Mouse (Mus musculus): ENCODE data around the gene Samd4b. TPM values are rescaled to one million over a fixed set of nuclear protein-coding genes. Genes with fewer than 3 reads are reported as not detected.

The Samd4b gene
- total and polyA plus RNA-seq, 2 experiments from 2014 or later, result 19.2 to 56.0 TPM

DNA sequence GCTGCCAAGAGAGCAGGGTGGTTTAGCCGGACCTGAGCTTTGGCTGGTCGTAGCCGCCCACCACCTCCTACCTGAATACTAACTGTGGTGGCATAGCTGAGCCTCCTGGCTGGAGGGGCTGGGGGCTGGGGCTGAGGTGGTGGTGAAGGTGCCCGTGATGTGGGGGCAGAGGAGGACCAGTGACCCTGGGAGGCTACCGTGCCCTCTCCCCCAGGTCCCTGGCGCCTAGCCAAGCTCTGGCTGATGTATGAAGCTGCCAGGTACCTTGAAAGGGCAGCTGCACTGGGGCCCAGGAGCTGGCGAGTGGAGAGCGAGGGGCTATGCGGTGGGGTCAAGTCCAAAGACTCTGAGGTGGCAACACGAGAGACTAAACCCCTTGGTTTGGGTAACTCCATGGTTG is 238.1 kb downstream of the Samd4b start:
- DNase-seq (ENCODE audit: low spot score), result no peak
- H3K36me3 ChIP-seq (ENCODE audit: insufficient read depth, low read length), result peaks cover 23% of the 10 kb centered on the region
- H3K4me3 ChIP-seq (ENCODE audit: low read depth, low read length), result no peak overlapping the region

DNA sequence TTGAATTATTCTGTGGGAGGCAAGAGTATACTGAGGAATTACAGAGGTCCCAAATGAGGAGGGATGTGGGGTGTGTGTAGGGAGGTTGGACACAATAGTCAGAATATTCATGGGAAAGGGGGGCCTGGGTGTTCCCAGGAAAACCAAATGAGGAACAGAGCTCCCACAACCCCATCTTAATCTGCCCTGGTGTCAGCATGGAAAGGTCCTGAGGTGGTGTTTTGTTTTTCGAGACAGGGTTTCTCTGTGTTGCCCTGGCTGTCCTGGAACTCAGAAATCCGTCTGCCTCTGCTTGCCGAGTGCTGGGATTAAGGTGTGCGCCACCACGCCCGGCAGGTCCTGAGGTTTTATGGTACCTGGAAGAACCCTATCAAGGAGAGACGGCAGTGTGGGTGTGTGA is 239.5 kb downstream of the Samd4b start:
- Histone ChIP-seq H3K9ac (replicated peaks; ENCODE audit: low read length, poor library complexity, severe bottlenecking) (no peak overlapping the region), H3K36me3 (ENCODE audit: insufficient read depth, low read length) (peaks cover 21% of the 10 kb centered on the region)
- WGBS, result 40% methylated on average over 7 of the region's 7 CpGs

More for the DNA sequence above, 238.1 kb downstream of the Samd4b start:
- TF ChIP-seq CTCF (IDR thresholded peaks at IDR 0.05), result no peak
- H3K27ac ChIP-seq (ENCODE audit: low read depth, low read length), result no peak overlapping the region
- H3K9me3 ChIP-seq (ENCODE audit: low read length), result no peaks in the 10 kb centered on the region
- no peak overlapping the region for H3K9ac ChIP-seq (replicated peaks; ENCODE audit: low read length, poor library complexity, severe bottlenecking)
- H3K4me1 ChIP-seq (ENCODE audit: insufficient read depth, low read length), result no peaks in the 10 kb centered on the region
- 91% methylated on average over 10 of the region's 10 CpGs for whole genome bisulfite sequencing
- no peak overlapping the region for H3K4me2 ChIP-seq (ENCODE audit: low read depth, low read length, poor library complexity, severe bottlenecking)
- no peaks in the 10 kb centered on the region for H3K27me3 ChIP-seq (ENCODE audit: insufficient read depth, low read length)
- no peak for ATAC-seq (ENCODE audit: low FRiP score)

DNA sequence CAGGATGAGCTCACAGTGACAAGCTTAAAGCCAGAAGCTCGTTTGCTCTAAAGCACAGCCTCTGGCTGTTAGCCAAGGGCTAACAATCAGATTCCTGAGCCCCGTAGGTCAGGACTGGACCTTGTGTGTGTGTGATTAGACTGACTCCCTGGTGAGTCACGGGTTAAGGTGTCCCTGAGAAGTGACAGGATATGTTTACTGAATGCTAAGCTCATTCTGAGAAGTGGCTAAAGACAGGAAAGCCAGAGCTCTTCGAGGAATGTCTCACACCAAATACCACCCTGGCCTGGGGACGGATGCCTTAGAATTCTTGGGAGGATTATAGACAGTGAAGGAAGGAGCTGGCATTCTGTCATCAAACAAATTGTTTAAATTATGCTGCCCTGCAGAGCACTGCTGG is 240.0 kb downstream of the Samd4b start:
- Histone ChIP-seq H3K4me2 (ENCODE audit: low read depth, low read length, poor library complexity, severe bottlenecking) (no peak overlapping the region), H3K9me3 (ENCODE audit: low read length) (no peaks in the 10 kb centered on the region), H3K4me3 (ENCODE audit: low read depth, low read length) (no peak overlapping the region), H3K27me3 (ENCODE audit: insufficient read depth, low read length) (no peaks in the 10 kb centered on the region), H3K27ac (ENCODE audit: low read depth, low read length) (peak overlapping the region; percentile 2), H3K4me1 (ENCODE audit: insufficient read depth, low read length) (no peaks in the 10 kb centered on the region), H3K9ac (replicated peaks; ENCODE audit: low read length, poor library complexity, severe bottlenecking) (peak overlapping the region; percentile 34; the same call in 1 of the 2 replicates), H3K36me3 (ENCODE audit: insufficient read depth, low read length) (peaks cover 26% of the 10 kb centered on the region)
- TF ChIP-seq CTCF (IDR thresholded peaks at IDR 0.05), result no peak
- DNase-seq (ENCODE audit: low spot score), result no peak
- no peak for ATAC-seq (ENCODE audit: low FRiP score)
- WGBS, result 2% methylated on average over 5 of the region's 5 CpGs

More for the DNA sequence above, 239.5 kb downstream of the Samd4b start:
- no peaks in the 10 kb centered on the region for H3K9me3 ChIP-seq (ENCODE audit: low read length)
- H3K27me3 ChIP-seq (ENCODE audit: insufficient read depth, low read length), result no peaks in the 10 kb centered on the region
- peak overlapping the region; percentile 2; the same call in 1 of the 2 replicates for H3K27ac ChIP-seq (ENCODE audit: low read depth, low read length)
- no peak overlapping the region for H3K4me3 ChIP-seq (ENCODE audit: low read depth, low read length)
- no peak overlapping the region for H3K4me2 ChIP-seq (ENCODE audit: low read depth, low read length, poor library complexity, severe bottlenecking)
- TF ChIP-seq CTCF (IDR thresholded peaks at IDR 0.05), result no peak
- H3K4me1 ChIP-seq (ENCODE audit: insufficient read depth, low read length), result no peaks in the 10 kb centered on the region
- no peak for ATAC-seq (ENCODE audit: low FRiP score)
- no peak for DNase-seq (ENCODE audit: low spot score)

DNA sequence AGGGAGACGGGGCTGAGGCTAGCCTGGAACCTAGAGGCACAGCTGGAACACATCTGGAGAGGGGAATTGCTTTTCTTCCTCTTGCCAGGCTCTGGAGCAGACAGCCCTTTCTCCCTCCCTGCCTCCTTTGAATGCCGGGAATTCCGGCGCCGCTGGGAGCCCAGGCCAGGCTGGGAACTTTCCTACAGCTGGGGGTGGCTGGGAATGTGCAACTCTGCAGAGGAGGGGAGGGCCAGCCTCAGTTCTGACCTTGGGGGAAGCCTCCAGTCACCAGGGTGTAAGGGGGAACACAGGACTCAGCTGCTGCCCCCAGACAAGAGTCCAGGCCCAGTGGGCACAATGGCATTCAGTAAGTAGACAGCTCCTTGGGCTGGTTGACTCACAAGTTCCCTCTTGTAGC is 241.0 kb downstream of the Samd4b start:
- peak overlapping the region; percentile 2; the same call in 1 of the 2 replicates for H3K27ac ChIP-seq (ENCODE audit: low read depth, low read length)
- DNase-seq (ENCODE audit: low spot score) (no peak), ATAC-seq (ENCODE audit: low FRiP score) (no peak)
- no peak overlapping the region for H3K4me3 ChIP-seq (ENCODE audit: low read depth, low read length)
- 8% methylated on average over 5 of the region's 5 CpGs for WGBS
- TF ChIP-seq CTCF (IDR thresholded peaks at IDR 0.05), result no peak
- H3K36me3 ChIP-seq (ENCODE audit: insufficient read depth, low read length), result peaks cover 22% of the 10 kb centered on the region
- no peaks in the 10 kb centered on the region; the same call in 1 of the 2 replicates for H3K4me1 ChIP-seq (ENCODE audit: insufficient read depth, low read length)
- no peaks in the 10 kb centered on the region for H3K27me3 ChIP-seq (ENCODE audit: insufficient read depth, low read length)
- H3K9me3 ChIP-seq (ENCODE audit: low read length), result no peaks in the 10 kb centered on the region
- no peak overlapping the region for H3K4me2 ChIP-seq (ENCODE audit: low read depth, low read length, poor library complexity, severe bottlenecking)
- no peak overlapping the region; the same call in 1 of the 2 replicates for H3K9ac ChIP-seq (replicated peaks; ENCODE audit: low read length, poor library complexity, severe bottlenecking)

DNA sequence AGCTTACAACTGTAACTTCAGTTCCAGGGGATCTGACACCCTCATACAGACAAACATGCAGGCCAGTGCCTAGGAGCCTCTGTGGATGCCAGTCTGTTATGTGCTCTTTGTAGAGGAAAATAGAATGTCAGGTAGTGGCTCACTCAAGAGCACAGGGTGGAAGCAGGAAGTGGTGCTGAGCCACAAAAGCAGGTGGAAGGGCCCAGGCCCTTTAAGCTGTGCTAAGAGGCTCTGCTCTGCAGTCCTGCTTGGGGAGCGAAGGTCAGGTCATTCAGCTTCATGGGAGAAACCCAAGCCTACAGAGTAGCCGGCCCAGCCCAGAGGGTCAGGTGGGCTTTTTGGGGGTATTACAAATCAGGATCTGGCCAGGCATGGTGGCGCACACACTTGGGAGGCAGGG is 242.7 kb downstream of the Samd4b start:
- no peak overlapping the region for H3K4me3 ChIP-seq (ENCODE audit: low read depth, low read length)
- peaks cover 15% of the 10 kb centered on the region for H3K36me3 ChIP-seq (ENCODE audit: insufficient read depth, low read length)
- no peaks in the 10 kb centered on the region for H3K9me3 ChIP-seq (ENCODE audit: low read length)
- 82% methylated on average over 3 of the region's 3 CpGs for WGBS
- ATAC-seq (ENCODE audit: low FRiP score) (no peak), DNase-seq (ENCODE audit: low spot score) (no peak)
- H3K27ac ChIP-seq (ENCODE audit: low read depth, low read length), result no peak overlapping the region
- no peak overlapping the region for H3K9ac ChIP-seq (replicated peaks; ENCODE audit: low read length, poor library complexity, severe bottlenecking)
- H3K4me1 ChIP-seq (ENCODE audit: insufficient read depth, low read length), result peaks cover 5% of the 10 kb centered on the region; the same call in 1 of the 2 replicates
- TF ChIP-seq CTCF (IDR thresholded peaks at IDR 0.05), result no peak
- H3K27me3 ChIP-seq (ENCODE audit: insufficient read depth, low read length), result no peaks in the 10 kb centered on the region
- H3K4me2 ChIP-seq (ENCODE audit: low read depth, low read length, poor library complexity, severe bottlenecking), result no peak overlapping the region

DNA sequence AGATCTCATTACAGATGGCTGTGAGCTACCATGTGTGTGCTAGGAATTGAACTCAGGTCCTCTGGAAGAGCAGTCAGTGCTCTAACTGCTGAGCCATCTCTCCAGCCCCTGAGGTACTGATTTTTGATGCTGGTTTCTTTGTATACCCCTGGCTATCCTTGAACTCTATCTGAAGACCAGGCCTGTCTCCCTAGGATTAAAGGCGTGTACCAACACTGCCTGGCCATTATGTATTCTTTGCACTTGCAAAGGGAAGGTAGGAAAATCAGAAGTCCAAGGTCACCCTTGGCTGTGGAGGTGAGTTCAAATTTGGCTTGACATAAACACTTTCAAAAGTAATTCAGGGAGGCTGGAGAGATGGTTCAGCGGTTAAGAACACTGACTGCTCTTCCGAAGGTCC is 243.3 kb downstream of the Samd4b start:
- H3K4me1 ChIP-seq (ENCODE audit: insufficient read depth, low read length), result peaks cover 7% of the 10 kb centered on the region; the same call in 1 of the 2 replicates
- no peak overlapping the region for H3K4me2 ChIP-seq (ENCODE audit: low read depth, low read length, poor library complexity, severe bottlenecking)
- no peaks in the 10 kb centered on the region for H3K9me3 ChIP-seq (ENCODE audit: low read length)
- DNase-seq (ENCODE audit: low spot score) (no peak), ATAC-seq (ENCODE audit: low FRiP score) (no peak)
- H3K4me3 ChIP-seq (ENCODE audit: low read depth, low read length), result no peak overlapping the region
- WGBS, result 91% methylated on average over 3 of the region's 3 CpGs
- H3K36me3 ChIP-seq (ENCODE audit: insufficient read depth, low read length), result peaks cover 13% of the 10 kb centered on the region; the same call in 1 of the 2 replicates
- no peak overlapping the region for H3K27ac ChIP-seq (ENCODE audit: low read depth, low read length)
- no peak overlapping the region for H3K9ac ChIP-seq (replicated peaks; ENCODE audit: low read length, poor library complexity, severe bottlenecking)
- H3K27me3 ChIP-seq (ENCODE audit: insufficient read depth, low read length), result no peaks in the 10 kb centered on the region
- no peak for TF ChIP-seq CTCF (IDR thresholded peaks at IDR 0.05)

Data from midbrain, postnatal 0 days (tissue).